Mouse (Mus musculus) v-Abl transformed pro-B cells (cell line): ENCODE measurements around the gene Nsf.
"Not testable (repeated sequence)": the region's sequence is repeated elsewhere in the genome, so short reads cannot be mapped to it uniquely, and the experiment has no call there.

Source experiments
- in situ Hi-C, 2 experiments: fragments of 400-800 bp; cut with MboI; formaldehyde crosslinking; loops; one replicate each; pipeline ENCODE4 v1.15.1; 2025; ENCODE audit not compliant: unreplicated experiment in 2 of 2

The Nsf gene

GRCm38 (mm10) chr11:103900803-103901580 is 52.9 kb downstream of the Nsf start:
- in situ Hi-C loops = loop anchor here in 1 of 2 experiments (25.0 kb wide), 1 partner anchor 564 kb away; no protein-coding TSS in a partner anchor

GRCm38 (mm10) chr11:103896966-103897750 is 56.7 kb downstream of the Nsf start:
- in situ Hi-C loops = no loop called here

DNA sequence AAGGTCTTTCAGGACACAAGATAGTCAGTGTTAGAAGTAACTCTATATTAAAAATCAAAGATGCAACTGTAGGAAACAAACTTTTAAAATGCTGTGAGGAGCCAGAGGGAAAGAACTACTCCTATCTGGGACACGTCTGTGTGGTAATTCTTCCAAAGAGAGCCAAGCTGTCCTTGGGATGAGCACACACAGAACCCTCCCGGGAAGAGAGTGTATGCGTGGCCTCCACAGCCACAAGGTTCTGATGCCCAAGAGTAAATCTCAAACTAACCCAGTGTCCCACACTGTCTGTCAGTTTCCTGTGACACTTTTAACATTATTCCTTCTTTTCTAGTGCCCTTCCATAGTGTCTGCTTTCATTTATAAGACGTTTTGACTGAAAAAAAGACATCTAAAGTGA is 57.8 kb downstream of the Nsf start:
- in situ Hi-C loops = no loop called here

DNA sequence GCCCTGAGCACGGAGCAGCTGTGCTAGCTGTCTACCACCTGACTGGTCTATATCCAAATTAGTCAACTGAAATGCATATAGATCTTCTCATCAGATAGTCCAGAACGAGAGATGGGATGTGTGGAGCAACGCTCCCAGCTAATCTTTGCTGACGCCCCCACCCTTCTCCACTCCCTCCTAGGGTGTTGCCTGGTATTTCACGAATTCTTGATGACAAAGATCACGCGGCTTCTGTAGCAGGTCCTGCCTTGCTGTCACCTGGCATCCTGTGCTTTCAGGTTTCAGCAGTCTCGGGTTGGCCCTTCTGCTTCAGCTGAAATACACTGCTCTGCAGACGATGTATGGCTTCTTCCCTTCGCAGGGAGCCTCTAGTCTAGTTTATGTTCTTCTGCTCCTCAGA is 61.0 kb downstream of the Nsf start:
- in situ Hi-C loops = no loop called here

DNA sequence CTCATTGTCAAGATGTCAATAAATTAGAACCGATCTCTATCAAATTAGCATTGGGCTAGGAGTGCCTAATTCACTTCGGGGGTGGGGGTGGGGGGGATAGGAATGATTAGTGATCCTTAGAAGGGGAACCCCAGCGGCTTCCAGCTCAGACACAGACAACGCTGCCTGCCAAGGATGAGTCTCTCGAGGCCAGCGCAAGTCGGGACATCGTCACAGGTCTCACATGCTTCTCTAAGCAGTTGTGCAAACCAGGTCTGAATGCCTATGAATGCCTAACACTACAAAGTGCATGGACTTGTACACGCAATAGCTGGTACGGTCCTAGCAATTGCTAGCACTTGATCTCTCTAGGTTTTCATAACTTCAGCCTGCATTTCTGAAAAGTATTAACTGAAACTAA is 62.1 kb downstream of the Nsf start:
- in situ Hi-C loops = no loop called here

DNA sequence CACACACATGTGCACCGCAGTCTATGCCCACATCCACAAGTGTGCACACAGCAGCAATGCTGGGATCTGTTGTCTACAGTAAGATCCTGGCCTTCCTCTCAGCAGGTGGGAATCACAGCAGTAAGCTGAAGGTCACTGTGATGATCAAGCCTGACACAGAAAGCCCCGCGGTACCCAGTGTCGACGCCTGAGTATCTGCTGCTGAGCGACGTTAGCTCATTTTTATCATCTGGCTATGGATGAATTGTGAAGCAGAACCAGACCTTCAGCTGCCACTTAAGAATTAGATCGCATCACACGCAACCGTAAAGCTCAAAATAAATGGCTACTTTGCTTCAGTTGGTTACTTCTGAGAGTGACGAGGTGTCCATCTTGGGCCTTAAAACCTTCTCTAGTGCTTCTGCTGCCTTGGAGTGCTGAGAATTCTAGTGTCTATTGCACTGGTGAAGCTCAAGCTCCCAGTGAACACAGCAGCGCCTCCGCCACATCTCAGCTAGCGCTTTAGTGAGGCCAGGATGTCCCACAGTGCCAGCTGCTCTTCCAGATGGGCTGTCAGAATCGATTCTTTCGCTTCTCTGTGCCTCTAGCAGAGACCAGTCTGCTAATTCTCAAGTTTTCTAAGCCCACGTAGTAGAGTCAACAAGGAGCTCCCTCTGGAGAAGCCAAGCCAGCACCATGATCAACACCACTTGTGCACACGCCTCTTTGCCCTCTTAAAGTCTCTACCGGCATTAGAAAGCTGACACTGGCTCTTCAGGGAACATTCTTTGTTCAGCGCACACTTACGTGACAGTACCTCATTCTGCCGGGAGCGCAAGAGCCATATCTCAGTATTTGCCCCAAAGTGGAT is 63.3 kb downstream of the Nsf start:
- in situ Hi-C loops = no loop called here

DNA sequence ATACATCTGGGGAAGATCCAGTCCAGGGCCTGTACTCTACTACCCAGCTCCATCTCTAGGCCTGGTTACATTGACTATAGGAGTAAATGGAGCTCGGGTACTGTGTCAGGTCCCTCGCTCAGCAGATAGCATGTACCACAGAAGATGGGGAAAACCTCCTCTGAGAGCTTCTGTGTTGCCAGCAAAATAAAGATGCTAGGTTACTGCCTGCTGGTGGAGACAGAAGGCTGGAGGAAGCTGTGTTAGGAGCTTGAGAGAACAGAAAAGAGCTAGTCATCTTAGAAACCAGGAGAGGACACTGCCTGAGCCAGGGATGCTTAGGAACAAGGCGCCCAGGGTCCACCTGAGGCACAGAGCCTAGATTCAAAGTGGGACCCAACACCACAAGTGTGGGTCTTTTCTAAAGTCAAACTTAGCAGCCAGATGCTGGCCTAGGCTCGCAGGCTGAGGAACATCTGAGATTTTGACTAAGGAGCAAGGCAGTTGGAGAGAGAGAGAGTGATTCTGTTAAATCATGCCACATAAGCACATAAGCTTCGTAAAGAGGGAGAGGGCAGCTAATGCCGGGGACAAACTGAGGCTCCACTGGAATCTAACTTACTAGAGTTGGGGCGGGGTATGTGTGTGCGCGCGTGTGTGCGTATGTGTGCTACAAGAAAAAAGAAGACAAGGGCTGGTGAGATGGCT is 66.0 kb downstream of the Nsf start:
- in situ Hi-C loops = no loop called here

DNA sequence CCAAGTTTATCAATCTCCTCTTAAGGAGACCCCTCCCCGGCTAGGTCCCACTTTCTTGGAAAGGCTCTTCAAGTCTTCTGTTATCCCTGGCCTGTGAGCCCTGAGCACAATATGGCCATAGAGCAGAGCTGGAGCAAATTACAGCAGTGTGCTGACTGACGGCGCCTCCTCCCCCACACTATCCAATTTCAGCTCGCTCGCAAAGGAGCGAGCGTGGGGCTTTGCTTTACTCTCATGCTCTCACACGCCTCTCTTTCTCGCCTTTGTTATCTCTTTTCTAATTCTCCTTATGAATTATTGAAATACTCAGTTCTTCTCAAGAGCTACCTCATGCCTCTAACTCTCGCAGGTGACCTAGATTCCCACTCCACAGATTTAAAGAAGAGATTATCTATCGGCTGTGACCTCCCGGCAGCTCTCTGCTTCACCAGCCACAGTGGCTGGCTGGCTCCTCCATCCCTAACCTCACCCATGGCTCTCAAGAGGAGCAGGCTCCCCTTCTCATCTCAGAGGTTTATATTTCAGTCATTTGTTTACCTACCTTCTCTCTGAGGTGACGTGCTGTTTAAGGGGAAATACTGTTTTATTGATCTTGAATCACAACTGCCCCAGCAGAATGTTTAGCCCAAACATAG is 69.0 kb downstream of the Nsf start:
- in situ Hi-C loops = no loop called here

DNA sequence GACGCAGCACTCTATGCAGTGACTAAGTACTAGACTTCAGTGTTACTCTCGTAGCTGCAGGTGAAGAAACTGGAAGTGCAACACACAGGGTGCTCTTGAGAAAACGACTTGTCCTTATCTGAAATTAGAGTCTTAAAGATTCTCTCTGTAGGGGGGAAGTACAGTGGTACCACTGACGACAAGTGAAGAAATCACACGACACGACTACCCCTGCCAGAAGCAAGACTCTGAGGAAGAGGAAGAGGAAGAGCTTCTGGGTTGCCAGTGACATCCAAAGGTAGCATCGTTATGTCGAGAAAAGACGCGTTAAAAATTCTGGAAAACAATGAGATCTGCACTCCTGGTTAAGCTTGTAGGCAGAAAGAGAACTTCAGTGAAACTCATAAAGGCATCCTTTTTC is 70.1 kb downstream of the Nsf start:
- in situ Hi-C loops = no loop called here

GRCm38 (mm10) chr11:103879476-103879875 is 74.4 kb downstream of the Nsf start:
- in situ Hi-C loops = not testable (repeated sequence)

- in situ Hi-C loops = no loop called here
These were observed 75.4 kb downstream of the Nsf start for GRCm38 (mm10) chr11:103878441-103878840.

GRCm38 (mm10) chr11:103870352-103870751 is 83.5 kb downstream of the Nsf start:
- in situ Hi-C loops = no loop called here

DNA sequence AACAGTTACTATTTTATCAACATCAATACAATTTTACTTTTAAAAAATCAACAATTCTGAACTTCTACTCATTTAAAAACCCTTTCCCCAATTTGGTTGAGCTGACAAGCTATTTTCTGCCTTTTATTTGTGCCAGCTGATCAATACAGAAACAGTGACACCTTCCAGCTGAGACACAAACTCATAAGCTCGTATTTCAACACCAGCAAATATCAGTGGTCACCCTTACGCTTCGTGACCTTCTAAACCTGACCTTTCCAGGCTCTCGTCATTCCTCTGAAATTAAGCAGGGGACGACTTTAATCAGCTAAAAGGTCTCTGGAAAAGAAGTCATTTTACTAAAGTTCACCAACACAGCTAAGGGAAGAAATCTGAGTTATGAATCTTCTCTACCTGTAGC is 86.2 kb downstream of the Nsf start:
- in situ Hi-C loops = no loop called here

GRCm38 (mm10) chr11:103865346-103865745 is 88.5 kb downstream of the Nsf start:
- in situ Hi-C loops = no loop called here

DNA sequence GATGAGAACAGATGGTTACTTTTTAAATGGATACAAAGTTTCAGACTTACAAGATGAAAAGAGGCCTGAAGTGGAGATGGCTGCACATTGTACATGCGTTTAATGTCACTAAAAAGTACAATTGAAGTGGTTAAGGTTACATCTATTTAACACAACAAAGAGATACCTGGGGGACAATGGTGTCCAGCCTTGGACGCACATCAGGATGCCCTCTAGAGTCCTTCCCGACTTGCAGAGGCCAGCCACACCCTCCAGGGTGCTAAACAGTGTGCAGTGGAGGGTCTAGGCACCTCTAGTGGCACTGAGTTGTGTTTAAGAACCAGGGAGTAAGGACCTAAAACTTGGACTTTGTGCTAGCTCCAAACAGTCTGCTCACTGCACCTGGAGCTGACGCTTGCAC is 89.4 kb downstream of the Nsf start:
- in situ Hi-C loops = no loop called here

DNA sequence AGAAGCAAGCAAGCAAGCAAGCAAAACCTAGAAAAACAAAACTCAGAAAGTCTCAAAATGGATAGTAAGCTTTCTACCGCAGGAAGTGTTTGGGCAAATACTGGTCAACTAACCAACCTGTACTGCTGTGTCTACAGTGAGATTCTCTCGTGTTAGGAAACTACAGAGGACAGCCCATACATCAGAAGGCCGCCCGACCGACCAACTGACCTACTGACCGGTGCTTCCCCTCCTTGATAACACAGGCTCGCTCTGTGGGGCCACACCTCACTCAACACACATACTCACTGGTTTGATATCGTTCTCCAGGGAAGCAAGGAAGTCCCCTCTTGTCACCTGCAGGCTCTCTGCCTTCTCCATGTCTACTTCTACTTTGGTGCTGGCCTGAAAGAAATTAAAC is 90.9 kb downstream of the Nsf start:
- in situ Hi-C loops = no loop called here

DNA sequence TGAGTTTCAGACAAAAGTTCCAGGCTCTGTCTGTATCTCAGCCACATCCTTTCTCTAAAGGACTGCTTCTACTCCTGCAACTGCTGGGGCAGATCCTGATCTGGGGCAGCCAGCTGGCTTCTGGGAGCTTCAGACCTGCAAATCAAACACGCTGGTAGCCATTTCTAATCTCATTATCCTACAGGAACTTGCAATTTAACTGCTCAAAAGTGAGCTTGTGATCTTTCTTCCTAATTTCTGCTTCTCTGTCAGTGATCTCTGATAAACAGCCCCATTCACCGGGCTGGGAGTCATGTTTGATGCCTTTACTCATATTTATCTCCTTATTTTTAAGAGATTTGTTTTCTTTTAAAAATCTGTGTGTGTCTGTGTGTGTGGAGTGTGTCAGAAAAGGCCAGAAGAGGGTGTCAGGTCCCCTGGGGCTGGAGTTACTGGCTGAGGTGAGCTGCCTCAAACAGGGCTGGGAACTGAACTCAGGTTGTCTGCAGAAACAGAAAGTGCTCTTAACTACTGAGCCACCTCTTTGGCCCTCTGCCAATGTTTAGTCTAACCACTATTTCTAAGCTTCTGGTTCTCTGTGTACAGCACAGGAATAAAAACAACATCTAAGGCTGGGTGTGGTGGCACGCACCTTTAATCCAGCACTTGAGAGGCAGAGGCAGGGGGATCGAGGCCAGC is 93.8 kb downstream of the Nsf start:
- in situ Hi-C loops = no loop called here

- in situ Hi-C loops = no loop called here
These were observed 95.1 kb downstream of the Nsf start for GRCm38 (mm10) chr11:103858760-103859159.

DNA sequence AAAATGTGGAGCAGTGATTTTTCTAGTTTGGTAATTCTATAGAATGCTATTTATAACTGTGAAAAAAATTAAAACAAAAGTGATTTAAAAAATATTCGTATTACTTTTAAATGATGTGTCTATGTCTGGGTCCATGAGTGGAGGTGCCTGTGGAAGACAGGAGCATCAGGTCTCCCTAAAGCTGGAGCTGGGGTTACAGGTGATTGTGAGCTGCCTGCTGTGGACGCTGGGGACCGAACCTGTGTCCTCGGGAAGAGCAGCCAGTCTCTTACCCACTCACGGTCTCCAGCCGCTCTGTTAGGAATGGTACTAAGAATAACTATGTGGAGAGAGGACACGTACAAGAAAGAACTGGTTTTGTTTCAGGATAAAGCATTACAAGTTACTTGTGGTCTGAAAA is 97.2 kb downstream of the Nsf start:
- in situ Hi-C loops = no loop called here

DNA sequence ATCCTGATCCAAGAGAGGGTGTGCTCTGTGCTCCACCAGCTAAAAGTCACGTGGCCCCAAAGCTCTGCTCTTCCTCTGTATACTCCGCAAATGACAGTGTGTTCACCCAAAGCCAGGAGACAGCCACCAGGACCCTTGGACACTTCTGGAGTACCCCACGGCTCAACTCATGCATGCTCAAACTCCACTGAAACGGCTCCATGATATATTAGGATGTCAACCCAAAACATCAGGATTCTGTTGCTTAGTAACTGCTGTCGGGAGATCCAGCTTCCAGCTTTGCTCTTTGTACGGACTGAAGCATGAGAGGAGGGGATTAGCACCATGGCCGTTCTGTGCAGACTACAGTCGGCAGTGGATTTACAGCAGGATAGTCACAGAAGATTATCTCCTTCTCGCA is 99.6 kb downstream of the Nsf start:
- in situ Hi-C loops = no loop called here
